Mouse (Mus musculus) limb, embryonic 14.5 days (tissue): ENCODE measurements around the gene Cass4. TPM values are rescaled to one million over a fixed set of nuclear protein-coding genes. Genes with fewer than 3 reads are reported as not detected.

Experiments
- ATAC-seq: fragments of 200-750 bp; cut with Nextera tagmentation; 2 replicates; pipeline ENCODE4 v1.8.0; 2017; ENCODE audit warnings: low read depth, moderate number of reproducible peaks, moderate TSS enrichment; ENCODE audit not compliant: low FRiP score
- DNase-seq: peaks from one replicate; pipeline ENCODE4 v3.0.0-alpha.2; 2015; ENCODE audit warnings: low spot score
- H3K27ac ChIP-seq: fragments of 300-500 bp; sonication (generic); replicated peaks from 2 replicates; pipeline ENCODE4 v1.5.1; 2014; ENCODE audit warnings: low read depth, mild to moderate bottlenecking, low read length, moderate library complexity, mixed read lengths
- H3K27me3 ChIP-seq: fragments of 300-500 bp; sonication (generic); 2 replicates; pipeline ENCODE4 v1.6.1; 2014; ENCODE audit warnings: low read length, mixed read lengths; ENCODE audit not compliant: control insufficient read depth, insufficient read depth
- H3K36me3 ChIP-seq: fragments of 300-500 bp; sonication (generic); 2 replicates; pipeline ENCODE4 v1.6.1; 2014; ENCODE audit warnings: mild to moderate bottlenecking, low read length, moderate library complexity, mixed read lengths; ENCODE audit not compliant: control insufficient read depth, insufficient read depth
- H3K4me1 ChIP-seq: fragments of 300-500 bp; sonication (generic); 2 replicates; pipeline ENCODE4 v1.6.1; 2014; ENCODE audit warnings: antibody characterized with exemption, low read length, mixed read lengths; ENCODE audit not compliant: control insufficient read depth, insufficient read depth
- H3K4me2 ChIP-seq: fragments of 300-500 bp; sonication (generic); replicated peaks from 2 replicates; pipeline ENCODE4 v1.6.1; 2014; ENCODE audit warnings: low read depth, mild to moderate bottlenecking, low read length, moderate library complexity; ENCODE audit not compliant: severe bottlenecking
- H3K4me3 ChIP-seq: fragments of 300-500 bp; sonication (generic); replicated peaks from 2 replicates; pipeline ENCODE4 v1.5.1; 2014; ENCODE audit warnings: low read length
- H3K9ac ChIP-seq: fragments of 300-500 bp; sonication (generic); 2 replicates; pipeline ENCODE4 v1.6.1; 2014; ENCODE audit warnings: mild to moderate bottlenecking, low read depth, low read length, moderate library complexity; ENCODE audit not compliant: severe bottlenecking
- H3K9me3 ChIP-seq: fragments of 300-500 bp; sonication (generic); 2 replicates; pipeline ENCODE4 v1.6.1; 2016; ENCODE audit warnings: low read length; ENCODE audit not compliant: control insufficient read depth
- POLR2A ChIP-seq: fragments of 200-500 bp; IDR thresholded peaks from 2 replicates; pipeline ENCODE4 v1.8.0; 2012; ENCODE audit warnings: inconsistent platforms, mild to moderate bottlenecking, moderate library complexity, borderline replicate concordance; ENCODE audit not compliant: insufficient read depth, insufficient read length; ENCODE audit errors: extremely low read depth
- WGBS: fragments of 180-500 bp; shearing (Covaris S2); extraction: QIAGEN DNeasy Blood & Tissue Kit; methylation state at CpG from one replicate; pipeline ENCODE4 v1.1.7; 2014; 5-methylcytosine and 5-hydroxymethylcytosine counted together
- polyA plus RNA-seq, 2 experiments: library from polyadenylated mRNA; depleted of rRNA in 1 of 2; stranded (reverse) in 1 of 2; unstranded in 1 of 2; fragments of >200 nt; fragmentation: Nextera tagmentation in 1 of 2; extraction: Ambion mirVana in 1 of 2; gene quantifications; 2 replicates each; pipeline versions ENCODE4 v1.2.1 to v1.2.3; 2012 to 2014

Gene Cass4
- polyA plus RNA-seq, 2 experiments: 0.16 to 0.50 TPM

GRCm38 (mm10) chr2:172390341-172390740 lies 3.3 kb upstream of the Cass4 start:
- Histone ChIP-seq H3K27ac (no peak overlapping the region), H3K27me3 (no peaks in the 10 kb centered on the region), H3K36me3 (no peaks in the 10 kb centered on the region), H3K9me3 (no peaks in the 10 kb centered on the region), H3K4me2 (no peak overlapping the region), H3K4me3 (no peak overlapping the region), H3K4me1 (no peaks in the 10 kb centered on the region), H3K9ac (no peak overlapping the region)
- WGBS: 25% methylated on average over 6 of the region's 6 CpGs
- no peak for TF ChIP-seq POLR2A
- ATAC-seq (no peak), DNase-seq (no peak)

DNA sequence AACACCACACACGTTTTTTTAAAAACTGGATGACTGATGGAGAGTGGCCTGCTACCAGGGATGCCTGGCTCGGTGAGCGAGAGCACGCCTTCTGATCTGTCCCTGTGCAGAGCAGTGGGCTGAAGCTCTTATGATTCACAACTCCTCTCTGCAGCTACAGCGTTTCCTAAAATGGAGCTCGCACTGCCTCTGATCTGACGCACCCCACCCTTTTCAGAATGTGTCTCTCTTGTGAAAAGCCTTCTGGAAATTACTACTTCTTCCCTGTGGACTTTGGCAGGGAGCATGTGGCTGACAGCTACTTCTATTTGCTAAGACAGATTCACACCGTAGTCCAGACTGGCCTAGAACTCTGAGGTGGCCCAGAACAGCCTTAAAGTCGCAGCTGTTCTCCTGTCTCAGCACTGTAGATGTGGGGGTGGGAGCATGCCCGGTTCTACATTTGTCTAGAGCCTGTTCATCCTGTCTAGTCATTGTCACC lies 1.5 kb upstream of the Cass4 start:
- H3K4me2 ChIP-seq: no peak overlapping the region
- no peaks in the 10 kb centered on the region for H3K4me1 ChIP-seq
- TF ChIP-seq POLR2A: no peak
- H3K9me3 ChIP-seq: no peaks in the 10 kb centered on the region
- no peak for ATAC-seq
- no peak overlapping the region for H3K9ac ChIP-seq
- H3K36me3 ChIP-seq: no peaks in the 10 kb centered on the region
- H3K4me3 ChIP-seq: no peak overlapping the region
- WGBS: 71% methylated on average over 10 of the region's 10 CpGs
- no peak overlapping the region for H3K27ac ChIP-seq
- no peaks in the 10 kb centered on the region for H3K27me3 ChIP-seq
- DNase-seq: no peak

GRCm38 (mm10) chr2:172394052-172394392 lies 428 bp downstream of the Cass4 start:
- Histone ChIP-seq H3K4me1 (no peaks in the 10 kb centered on the region), H3K27me3 (no peaks in the 10 kb centered on the region), H3K4me3 (no peak overlapping the region), H3K9me3 (no peaks in the 10 kb centered on the region), H3K36me3 (no peaks in the 10 kb centered on the region), H3K9ac (no peak overlapping the region), H3K4me2 (no peak overlapping the region), H3K27ac (no peak overlapping the region)
- whole genome bisulfite sequencing: 76% methylated on average over 2 of the region's 2 CpGs
- TF ChIP-seq POLR2A: no peak
- ATAC-seq (no peak), DNase-seq (no peak)

DNA sequence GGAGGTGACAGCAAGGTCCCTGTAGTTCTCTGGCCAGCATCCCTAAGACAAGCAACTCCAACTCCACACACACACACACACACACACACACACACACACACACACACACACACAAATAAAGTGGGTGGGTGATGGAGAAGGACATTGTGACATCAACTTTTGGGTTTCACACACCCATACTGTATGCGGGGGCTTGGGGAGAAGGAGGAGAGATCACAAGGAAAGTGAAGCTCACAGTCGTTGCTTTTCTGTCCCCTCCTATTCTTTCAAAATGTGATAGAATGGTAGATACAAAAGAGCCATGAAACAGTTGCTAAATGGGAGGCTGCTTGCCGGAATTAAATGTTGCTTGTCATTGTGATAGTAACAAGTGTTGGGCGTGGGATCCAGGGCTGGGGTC lies 1.1 kb downstream of the Cass4 start:
- no peak for TF ChIP-seq POLR2A
- Histone ChIP-seq H3K4me2 (no peak overlapping the region), H3K4me1 (no peaks in the 10 kb centered on the region), H3K36me3 (no peaks in the 10 kb centered on the region), H3K27me3 (no peaks in the 10 kb centered on the region), H3K4me3 (no peak overlapping the region), H3K27ac (no peak overlapping the region), H3K9me3 (no peaks in the 10 kb centered on the region), H3K9ac (no peak overlapping the region)
- 72% methylated on average over 4 of the region's 4 CpGs for WGBS
- no peak for DNase-seq
- no peak for ATAC-seq

DNA sequence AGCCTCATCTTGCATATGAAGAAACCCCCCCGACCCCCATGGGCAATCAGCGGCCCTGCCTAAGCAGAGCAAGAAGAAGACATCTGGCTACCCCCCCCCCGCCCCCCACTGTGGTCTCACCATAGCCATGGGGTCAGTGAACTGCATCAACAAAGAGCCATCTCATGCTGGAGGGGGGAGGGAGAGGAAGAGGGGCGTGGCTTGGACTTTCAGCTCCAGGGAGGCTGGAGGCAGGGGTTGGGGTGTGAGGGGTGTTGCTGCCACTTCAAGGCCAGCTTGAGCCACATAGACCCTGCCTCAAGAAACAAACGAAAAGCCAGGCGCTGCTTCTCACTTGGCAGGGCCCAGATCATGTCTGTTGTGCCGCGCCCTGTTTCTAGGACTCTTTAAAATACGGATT lies 2.4 kb downstream of the Cass4 start:
- H3K4me2 ChIP-seq: no peak overlapping the region
- no peaks in the 10 kb centered on the region for H3K27me3 ChIP-seq
- ATAC-seq: no peak
- no peak overlapping the region for H3K27ac ChIP-seq
- no peaks in the 10 kb centered on the region for H3K4me1 ChIP-seq
- H3K4me3 ChIP-seq: no peak overlapping the region
- H3K9me3 ChIP-seq: no peaks in the 10 kb centered on the region
- 53% methylated on average over 9 of the region's 9 CpGs for WGBS
- H3K36me3 ChIP-seq: no peaks in the 10 kb centered on the region
- H3K9ac ChIP-seq: no peak overlapping the region
- no peak for DNase-seq
- no peak for TF ChIP-seq POLR2A

DNA sequence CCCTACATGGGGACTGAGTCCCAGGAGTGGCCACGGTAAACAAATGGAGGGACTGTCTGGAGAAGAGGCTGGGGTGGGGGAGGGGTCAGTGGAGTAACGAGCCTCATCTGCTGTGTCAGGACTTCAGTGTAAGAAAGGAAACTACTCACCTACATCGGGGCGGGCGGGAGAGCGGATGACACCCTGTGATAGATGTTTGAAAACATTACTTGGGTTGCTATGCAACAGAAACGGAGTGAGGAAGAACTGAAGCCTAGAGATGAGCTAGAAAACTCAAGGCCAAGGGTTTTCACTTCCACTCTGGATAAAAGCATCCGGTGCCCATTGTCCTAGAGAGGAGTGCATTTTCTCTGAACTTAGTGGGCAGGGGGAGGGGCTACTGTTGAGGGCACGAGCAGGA lies 6.3 kb downstream of the Cass4 start:
- no peak for TF ChIP-seq POLR2A
- 51% methylated on average over 9 of the region's 9 CpGs for WGBS
- Histone ChIP-seq H3K27me3 (no peaks in the 10 kb centered on the region), H3K27ac (no peak overlapping the region), H3K4me2 (no peak overlapping the region), H3K9me3 (no peaks in the 10 kb centered on the region), H3K36me3 (no peaks in the 10 kb centered on the region), H3K4me3 (no peak overlapping the region), H3K9ac (no peak overlapping the region), H3K4me1 (no peaks in the 10 kb centered on the region)
- DNase-seq: no peak
- ATAC-seq: no peak
